Mouse (Mus musculus): ENCODE measurements at regions not wholly inside any gene's neighbourhood (a gene's known extent, or its start where the extent isn't known, plus 50 kb on each side); places are given as distances from the start of the nearest gene placed in this dataset.

DNA sequence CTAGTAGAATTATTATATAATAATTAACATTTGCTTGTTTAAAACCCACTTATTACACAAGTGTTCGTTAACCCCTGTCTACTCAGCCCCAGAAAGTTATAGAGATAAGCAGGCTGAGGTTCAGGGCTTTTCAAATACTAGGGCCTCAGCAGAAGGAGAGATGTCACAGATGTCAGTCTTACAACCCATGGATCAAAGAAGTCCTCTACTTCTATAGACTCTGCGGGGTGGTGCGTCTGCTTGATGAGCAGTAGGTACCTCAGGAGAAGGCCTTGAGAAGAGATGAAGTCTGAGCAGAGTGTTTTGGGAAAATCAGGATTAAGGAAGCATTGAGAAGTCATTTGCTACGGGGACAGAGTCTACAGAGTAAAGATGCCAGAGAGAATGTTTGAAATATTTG lies 59.1 kb upstream of the Satb1 start:
- no peak for ATAC-seq (ENCODE audit: insufficient read depth, low FRiP score)
- no peak overlapping the region for H3K4me2 ChIP-seq (ENCODE audit: low read depth, low read length)
- H3K9me3 ChIP-seq (replicated peaks; ENCODE audit: control insufficient read depth, low read length): 0 out of 2 replicates have a peak, but pooled peaks cover 2% of the 10 kb centered on the region
- H3K36me3 ChIP-seq (ENCODE audit: control insufficient read depth, insufficient read depth, low read length): no peaks in the 10 kb centered on the region
- H3K9ac ChIP-seq (ENCODE audit: low read length): no peak overlapping the region
- no peak overlapping the region for H3K27ac ChIP-seq (ENCODE audit: low read length)
- 62% methylated on average over 4 of the region's 4 CpGs for WGBS
- no peaks in the 10 kb centered on the region for H3K27me3 ChIP-seq (ENCODE audit: control insufficient read depth, insufficient read depth, low read length)
- H3K4me3 ChIP-seq (replicated peaks; ENCODE audit: low read length): no peak overlapping the region
- no peaks in the 10 kb centered on the region for H3K4me1 ChIP-seq (ENCODE audit: control insufficient read depth, insufficient read depth, low read length)

All from stomach, embryonic 16.5 days (tissue).